Mouse (Mus musculus): ENCODE results near the gene Iqca. TPM values are rescaled to one million over a fixed set of nuclear protein-coding genes. Genes with fewer than 3 reads are reported as not detected.
A peak's percentile ranks its signal among the peaks of the same experiment; 100 is the strongest.

The Iqca gene
- total RNA-seq, 4 experiments from 2014 or later, result not detected

GRCm38 (mm10) chr1:90060054-90060453 lies 93.1 kb downstream of the Iqca start:
- no peak for DNase-seq (ENCODE audit: low spot score)

- DNase-seq (ENCODE audit: low spot score), result no peak
Observed at GRCm38 (mm10) chr1:90054991-90055390, 98.2 kb downstream of the Iqca start.

- peak; percentile 37 for DNase-seq (ENCODE audit: low spot score)
Observed at GRCm38 (mm10) chr1:90051347-90051746, 101.9 kb downstream of the Iqca start.

GRCm38 (mm10) chr1:90050046-90050739 lies 103.0 kb downstream of the Iqca start:
- DNase-seq (ENCODE audit: low spot score), result no peak

GRCm38 (mm10) chr1:90028305-90028704 lies 124.9 kb downstream of the Iqca start:
- DNase-seq (ENCODE audit: low spot score), result no peak

GRCm38 (mm10) chr1:90026945-90027344 lies 126.3 kb downstream of the Iqca start:
- DNase-seq (ENCODE audit: low spot score), result no peak

GRCm38 (mm10) chr1:90020336-90020735 lies 132.9 kb downstream of the Iqca start:
- no peak for DNase-seq (ENCODE audit: low spot score)

GRCm38 (mm10) chr1:90018071-90018470 lies 135.1 kb downstream of the Iqca start:
- DNase-seq (ENCODE audit: low spot score), result no peak

- DNase-seq (ENCODE audit: low spot score), result no peak
Observed at GRCm38 (mm10) chr1:90014446-90014845, 138.8 kb downstream of the Iqca start, which contains the start of gene Asb18. TSS of gene Asb18 (minus strand) at chr1:90014666.

GRCm38 (mm10) chr1:90013273-90013672 lies 139.9 kb downstream of the Iqca start:
- no peak for DNase-seq (ENCODE audit: low spot score)

- no peak for DNase-seq (ENCODE audit: low spot score)
Observed at GRCm38 (mm10) chr1:90012850-90013249, 140.4 kb downstream of the Iqca start.

- DNase-seq (ENCODE audit: low spot score), result no peak
Observed at GRCm38 (mm10) chr1:90012168-90012567, 141.0 kb downstream of the Iqca start.

- DNase-seq (ENCODE audit: low spot score), result no peak
Observed at GRCm38 (mm10) chr1:90010077-90010476, 143.1 kb downstream of the Iqca start.

- DNase-seq (ENCODE audit: low spot score), result no peak
Observed at GRCm38 (mm10) chr1:90009188-90009587, 144.0 kb downstream of the Iqca start.

- DNase-seq (ENCODE audit: low spot score), result no peak
Observed at GRCm38 (mm10) chr1:90006666-90007065, 146.5 kb downstream of the Iqca start.

- DNase-seq (ENCODE audit: low spot score), result no peak
Observed at GRCm38 (mm10) chr1:90000981-90001380, 152.2 kb downstream of the Iqca start.

GRCm38 (mm10) chr1:89999858-90000257 lies 153.3 kb downstream of the Iqca start:
- DNase-seq (ENCODE audit: low spot score), result peak; percentile 31

GRCm38 (mm10) chr1:89998696-89999095 lies 154.5 kb downstream of the Iqca start:
- no peak for DNase-seq (ENCODE audit: low spot score)

GRCm38 (mm10) chr1:89998076-89998475 lies 155.1 kb downstream of the Iqca start:
- DNase-seq (ENCODE audit: low spot score), result peak; percentile 55

- DNase-seq (ENCODE audit: low spot score), result no peak
Observed at GRCm38 (mm10) chr1:89992256-89992655, 160.9 kb downstream of the Iqca start.
